24 mouse cellular contexts compared by ENCODE assay signal in genomic region chr1:155119719-155120118, GRCm38 (mm10).
"Had no signal": no experiment of that assay in that cellular context is flagged by ENCODE, and none has a peak within 500 bp of the region (broad histone marks: within the 10 kb centered on the region; RNA-seq: fewer than 3 reads in every experiment).

No protein-coding gene starts in this region.

- DNase-seq: gastrocnemius, postnatal 14 days; gastrocnemius, postnatal 36 days; heart, adult 11 months; heart, adult 2 months; heart, postnatal 14 days; heart, postnatal 36 days; kidney, adult 11 months; kidney, adult 2 months; kidney, adult 9 months; kidney, postnatal 14 days; kidney, postnatal 36 days; liver; liver, embryonic 13.5 days had no signal

- H3K27ac ChIP-seq: heart, adult 2 months; heart, embryonic 13.5 days; heart, embryonic 15.5 days; hindbrain, embryonic 13.5 days; hindbrain, embryonic 15.5 days; hindbrain, postnatal 0 days; kidney, embryonic 15.5 days; kidney, postnatal 0 days; left cerebral cortex, adult 2 months; limb, embryonic 10.5 days; limb, embryonic 12.5 days; liver, embryonic 13.5 days had no signal

- H3K27me3 ChIP-seq: heart, embryonic 13.5 days; heart, embryonic 15.5 days; hindbrain, embryonic 13.5 days; hindbrain, embryonic 15.5 days; kidney, embryonic 15.5 days; limb, embryonic 12.5 days had no signal

- H3K9ac ChIP-seq: heart, embryonic 13.5 days; heart, embryonic 15.5 days; hindbrain, embryonic 13.5 days; hindbrain, embryonic 15.5 days; kidney, embryonic 15.5 days; limb, embryonic 12.5 days; liver, embryonic 13.5 days had no signal

- H3K9me3 ChIP-seq: heart, embryonic 13.5 days; heart, embryonic 15.5 days; hindbrain, embryonic 13.5 days; hindbrain, embryonic 15.5 days; kidney, embryonic 15.5 days; limb, embryonic 10.5 days; limb, embryonic 12.5 days; liver, embryonic 13.5 days had no signal

- ATAC-seq: hindbrain, postnatal 0 days; intestine, embryonic 16.5 days had no signal

- H3K36me3 ChIP-seq: heart, embryonic 13.5 days; heart, embryonic 15.5 days; hindbrain, embryonic 13.5 days; hindbrain, embryonic 15.5 days; kidney, embryonic 15.5 days; limb, embryonic 10.5 days; limb, embryonic 12.5 days; liver, embryonic 13.5 days had no signal

- H3K4me1 ChIP-seq: hindbrain, embryonic 13.5 days; liver, embryonic 13.5 days had no signal

- H3K4me3 ChIP-seq: heart, adult 2 months; heart, embryonic 13.5 days; heart, embryonic 15.5 days; hindbrain, embryonic 13.5 days; hindbrain, embryonic 15.5 days; kidney, embryonic 15.5 days; left cerebral cortex, adult 2 months; limb, embryonic 10.5 days; limb, embryonic 12.5 days; liver, embryonic 13.5 days had no signal
